Mouse (Mus musculus) spleen, embryonic (tissue): ENCODE results near the gene Ccdc24.

Experiments
- CTCF ChIA-PET: fragments of 350-600 bp; sonication (Branson Sonifier 250); formaldehyde crosslinking; loops from one replicate; lab custom pipeline; 2022; lab: Charles Lee

The Ccdc24 gene

DNA sequence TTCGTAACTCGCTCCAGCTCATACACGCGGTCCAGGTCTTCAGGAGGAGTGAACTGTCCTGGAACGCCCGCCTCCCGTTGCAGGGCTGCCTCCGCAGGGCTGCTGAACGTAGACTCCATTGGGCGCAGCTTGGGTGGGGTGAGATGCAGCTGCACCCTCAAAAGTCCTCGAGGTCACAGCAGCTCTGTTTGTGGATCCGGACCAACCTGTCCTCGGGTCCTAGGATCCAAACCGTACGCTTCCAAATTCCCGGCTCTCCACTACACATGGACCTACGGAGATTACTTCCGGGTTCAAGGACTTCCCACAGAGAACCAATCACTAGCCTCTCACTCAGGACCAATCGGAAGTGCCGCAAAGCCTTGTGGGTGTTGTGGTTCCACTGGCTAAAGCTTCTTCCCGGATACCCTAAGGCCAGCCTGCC lies 19.4 kb upstream of the Ccdc24 start, which contains the start of gene Dph2:
Dph2 (minus strand) TSS at position 295 of the 424 bp plus-strand sequence.
- CTCF ChIA-PET: no interaction called here

DNA sequence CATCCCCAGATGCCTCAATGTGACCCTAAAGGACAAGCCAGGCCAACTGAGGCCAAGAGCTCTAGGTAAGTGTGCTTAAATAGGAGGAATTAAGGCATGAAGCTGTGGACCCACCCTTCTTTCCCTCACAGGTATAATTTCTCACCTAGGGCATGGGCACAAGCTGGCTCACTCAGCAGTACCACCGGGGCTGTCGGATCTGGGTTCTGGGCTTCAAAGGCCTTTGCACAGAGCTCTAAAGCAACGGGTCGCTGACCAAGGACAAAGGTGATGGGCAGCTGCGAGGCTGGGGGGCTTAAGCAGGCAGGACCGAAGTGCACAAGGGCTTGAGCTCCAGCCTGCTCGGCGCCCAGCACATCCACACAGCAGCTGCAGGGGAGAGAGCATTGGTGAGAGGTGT lies 18.4 kb upstream of the Ccdc24 start:
- CTCF ChIA-PET: no interaction called here

DNA sequence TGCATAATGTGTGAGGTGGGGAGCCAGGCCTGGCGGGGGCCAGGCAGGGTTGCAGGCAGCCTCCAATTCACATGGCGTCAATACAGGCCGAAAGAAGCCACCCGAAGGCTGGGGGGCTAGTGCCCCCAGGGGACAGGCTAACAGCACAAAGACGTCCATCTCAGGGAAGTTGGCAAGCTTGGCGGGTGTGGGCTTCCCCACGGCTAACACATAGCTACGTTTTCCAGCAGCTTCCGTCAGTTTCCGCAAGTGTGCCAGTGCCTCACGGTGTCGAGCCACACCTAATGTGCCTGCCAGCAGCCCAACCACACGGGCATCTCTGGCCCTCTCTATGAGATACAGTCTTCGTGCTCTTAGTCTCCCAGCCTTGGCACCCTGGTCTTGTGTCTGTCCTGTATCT lies 17.7 kb upstream of the Ccdc24 start:
- CTCF ChIA-PET: no interaction called here

DNA sequence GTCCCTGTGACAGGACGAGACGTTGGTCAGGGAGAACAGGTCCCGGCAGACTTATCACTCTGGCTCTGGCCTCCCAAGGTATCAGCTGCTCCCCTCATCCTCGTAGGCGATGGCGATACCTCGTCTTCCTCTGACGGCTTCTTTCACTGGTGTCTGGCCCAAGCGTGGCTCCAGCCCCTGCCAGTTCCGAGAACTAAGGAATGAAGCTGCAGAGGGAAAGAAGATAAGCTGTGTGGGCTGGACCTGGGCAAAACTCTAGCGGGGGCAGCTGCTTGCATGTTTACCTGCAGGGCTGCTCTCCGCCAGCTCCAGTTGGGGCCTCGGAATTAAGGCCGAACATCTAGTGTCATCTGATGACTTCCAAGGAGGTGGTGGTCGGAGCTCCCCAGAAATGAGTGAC lies 17.1 kb upstream of the Ccdc24 start:
- CTCF ChIA-PET: no interaction called here

- CTCF ChIA-PET: no interaction called here
Observed at GRCm38 (mm10) chr4:117887920-117888319, 15.6 kb upstream of the Ccdc24 start.

- CTCF ChIA-PET: no interaction called here
Observed at GRCm38 (mm10) chr4:117887133-117887532, 14.8 kb upstream of the Ccdc24 start, which contains the start of gene Atp6v0b. TSS of gene Atp6v0b (minus strand) at chr4:117887333.

DNA sequence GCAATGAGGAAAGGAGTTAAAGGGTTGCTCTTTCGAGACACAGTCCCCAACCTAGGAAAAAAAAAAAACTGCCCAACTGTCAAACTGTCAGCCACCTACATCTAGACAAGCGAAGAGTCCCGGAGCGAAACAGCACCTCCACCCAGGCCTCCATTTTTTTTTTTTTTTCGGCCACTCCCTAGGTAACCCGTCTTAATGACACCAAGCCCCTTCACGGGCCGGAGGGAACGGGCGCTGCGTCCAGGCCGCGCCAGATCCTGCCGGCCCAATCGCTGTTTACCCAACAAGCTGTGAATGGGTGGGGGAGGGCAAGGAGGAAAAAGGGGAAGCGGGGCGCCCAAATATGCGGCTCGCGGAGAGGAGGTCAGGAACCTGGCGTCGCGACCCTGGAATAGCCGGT lies 14.3 kb upstream of the Ccdc24 start:
- CTCF ChIA-PET: no interaction called here

DNA sequence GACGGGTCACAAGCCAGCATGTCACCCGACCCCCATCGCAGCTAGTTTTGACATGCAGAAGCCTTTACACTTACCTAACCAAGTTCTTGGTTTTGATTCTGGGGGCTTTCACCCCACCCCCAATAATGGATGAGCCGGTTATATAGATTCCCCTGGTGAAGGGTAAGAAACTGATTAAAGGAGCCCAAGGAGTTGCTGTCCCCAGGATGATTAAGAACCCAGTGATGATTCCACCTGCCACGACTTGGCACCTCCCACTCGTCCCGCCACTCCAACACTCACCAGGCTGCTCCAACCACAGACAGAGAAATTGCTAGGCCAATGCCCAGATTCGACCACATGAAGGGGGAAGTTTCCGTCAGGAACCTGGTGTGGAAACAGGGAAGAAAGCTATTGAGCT lies 13.6 kb upstream of the Ccdc24 start:
- CTCF ChIA-PET: no interaction called here

GRCm38 (mm10) chr4:117885093-117885492 lies 12.7 kb upstream of the Ccdc24 start:
- CTCF ChIA-PET: no interaction called here

GRCm38 (mm10) chr4:117884146-117884545 lies 11.8 kb upstream of the Ccdc24 start:
- CTCF ChIA-PET: no interaction called here

GRCm38 (mm10) chr4:117882701-117883691 lies 10.6 kb upstream of the Ccdc24 start, which contains the start of gene B4galt2:
TSS of gene B4galt2 (minus strand) at chr4:117883487.
- CTCF ChIA-PET: no interaction called here

- CTCF ChIA-PET: no interaction called here
Observed at GRCm38 (mm10) chr4:117878703-117879102, 6.3 kb upstream of the Ccdc24 start.

DNA sequence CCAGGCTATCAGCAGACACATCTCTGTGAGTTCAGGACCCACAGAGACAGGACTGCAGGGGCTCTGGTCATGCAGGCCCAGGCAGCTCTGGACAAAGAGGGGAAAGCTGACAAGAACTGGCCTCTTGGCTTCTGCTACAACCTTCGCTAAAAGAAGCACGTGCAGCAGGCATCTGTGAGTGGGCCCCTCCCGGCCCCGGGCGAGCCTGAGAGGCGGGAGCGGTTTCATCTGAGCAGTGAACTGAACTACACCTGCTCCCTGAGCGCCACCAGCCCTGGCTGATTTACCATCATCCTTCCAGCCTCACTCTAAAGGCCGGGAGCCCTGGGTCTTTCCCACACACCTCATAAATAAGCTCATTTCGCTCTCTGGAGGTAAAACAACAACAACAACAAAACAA lies 5.9 kb upstream of the Ccdc24 start:
- CTCF ChIA-PET: no interaction called here

GRCm38 (mm10) chr4:117873615-117874014 lies 1.3 kb upstream of the Ccdc24 start:
- CTCF ChIA-PET: no interaction called here

DNA sequence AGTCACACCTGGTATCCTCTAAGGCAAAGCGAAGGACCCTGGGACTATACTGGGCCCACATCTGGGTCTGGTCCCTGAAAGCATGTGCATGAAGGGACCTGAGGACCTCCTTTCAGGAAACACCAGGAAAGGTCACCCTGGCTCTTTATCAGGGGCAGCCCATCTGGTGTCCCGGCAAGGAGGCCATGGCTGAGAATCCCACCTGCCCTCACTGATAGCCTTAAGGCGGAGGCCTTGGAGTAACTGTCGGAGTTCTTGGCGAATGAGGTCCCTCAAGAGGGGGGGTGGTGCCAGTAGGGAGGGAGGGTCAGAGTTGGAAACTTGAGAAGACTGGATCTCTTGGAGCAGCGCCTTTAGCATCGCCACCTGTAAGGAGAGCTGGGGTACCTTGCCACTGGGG lies 570 bp downstream of the Ccdc24 start:
- CTCF ChIA-PET: no interaction called here

DNA sequence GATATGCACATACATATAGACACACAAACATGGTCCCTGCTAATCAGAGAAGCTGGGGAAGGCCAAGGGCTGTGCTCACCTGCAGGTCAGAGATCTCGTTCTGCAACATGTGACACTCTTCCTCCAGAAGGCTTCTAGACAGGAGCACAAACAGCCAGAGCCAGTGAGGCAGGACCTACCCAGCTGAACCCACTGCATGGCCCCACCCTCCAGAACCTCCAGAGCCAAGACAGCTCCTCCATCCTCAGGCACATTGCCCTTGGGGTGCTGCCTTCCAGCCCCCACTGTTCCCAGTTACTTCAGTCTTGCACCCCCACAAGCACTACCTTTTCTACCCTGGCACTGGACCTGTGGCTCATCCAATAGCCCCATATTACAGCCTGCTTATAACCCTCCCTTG lies 1.9 kb downstream of the Ccdc24 start:
- CTCF ChIA-PET: no interaction called here

GRCm38 (mm10) chr4:117869317-117869716 lies 3.0 kb downstream of the Ccdc24 start:
- CTCF ChIA-PET: interaction anchor here (0.6 kb wide), 1 partner anchor 57 kb away, joined by 3 read pairs; no protein-coding TSS in a partner anchor

GRCm38 (mm10) chr4:117867823-117868222 lies 4.5 kb downstream of the Ccdc24 start:
- CTCF ChIA-PET: no interaction called here

DNA sequence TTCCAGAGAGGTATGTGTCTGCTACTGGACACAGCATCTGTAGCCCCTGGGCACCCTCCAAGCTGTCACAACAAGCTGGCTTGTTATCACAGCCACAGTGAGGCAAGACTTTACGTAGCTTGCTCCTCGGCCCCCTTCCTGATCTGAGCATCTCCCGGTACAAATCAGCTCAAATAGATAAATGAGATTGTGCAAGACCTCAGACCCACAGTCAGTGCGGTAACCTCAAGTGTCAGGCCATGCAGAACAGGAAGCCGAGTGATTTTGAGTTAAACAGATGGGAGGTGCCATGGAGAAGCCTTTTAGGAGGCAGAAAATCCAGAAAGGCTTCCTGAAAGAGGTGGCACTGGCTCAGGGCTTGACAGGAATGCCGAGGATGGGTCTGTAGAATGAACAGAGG lies 5.4 kb downstream of the Ccdc24 start:
- CTCF ChIA-PET: interaction anchor here (0.5 to 0.7 kb wide), 2 partner anchors 158 to 541 kb away, joined by 3 to 4 read pairs; no protein-coding TSS in a partner anchor

DNA sequence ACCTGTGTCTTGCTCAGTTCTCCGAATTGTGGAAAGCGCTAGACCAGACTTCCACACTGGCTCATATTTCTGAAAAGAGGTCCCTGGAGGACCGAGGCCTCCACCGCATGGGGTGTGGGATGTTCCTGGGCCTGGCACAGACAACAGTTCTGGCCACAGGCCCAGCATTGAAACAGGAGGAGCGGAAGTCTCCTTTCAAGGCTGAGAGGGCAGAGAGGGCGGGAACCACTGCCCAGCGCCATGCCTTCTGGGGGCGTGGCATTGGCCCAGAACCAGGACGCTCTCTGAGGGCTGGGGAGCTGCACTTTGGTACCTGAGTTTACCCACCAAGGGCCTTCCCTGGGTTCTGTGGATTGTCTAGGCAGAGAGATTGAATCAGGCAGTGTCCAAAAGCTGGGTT lies 6.3 kb downstream of the Ccdc24 start:
- CTCF ChIA-PET: no interaction called here

GRCm38 (mm10) chr4:117862823-117863222 lies 9.5 kb downstream of the Ccdc24 start:
- CTCF ChIA-PET: no interaction called here

GRCm38 (mm10) chr4:117860570-117860969 lies 11.8 kb downstream of the Ccdc24 start:
- CTCF ChIA-PET: no interaction called here

DNA sequence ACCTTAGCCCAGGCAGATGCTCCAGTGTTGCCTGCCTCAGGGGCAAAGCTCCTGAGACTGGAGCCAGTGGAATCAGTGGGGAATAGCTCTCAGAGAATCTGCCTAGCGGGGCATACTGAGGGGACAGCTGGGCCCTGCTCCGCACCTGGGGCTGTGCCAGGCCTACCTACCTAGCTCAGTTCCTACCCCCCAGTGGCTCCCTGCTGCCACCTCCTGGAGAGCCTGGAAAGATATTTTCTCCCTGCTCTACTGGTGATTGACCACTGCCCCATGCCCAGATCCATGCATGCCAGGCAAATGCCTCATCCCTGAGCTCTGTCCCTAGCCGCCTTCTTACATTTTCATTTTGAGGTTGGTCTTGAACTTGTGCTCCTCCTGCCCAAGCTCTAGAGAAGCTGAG lies 13.6 kb downstream of the Ccdc24 start:
- CTCF ChIA-PET: interaction anchor here (0.6 kb wide), 1 partner anchor 78 kb away, joined by 3 read pairs; no protein-coding TSS in a partner anchor
